Mouse (Mus musculus): ENCODE measurements around the gene Afm. TPM values are rescaled to one million over a fixed set of nuclear protein-coding genes. Genes with fewer than 3 reads are reported as not detected.

The Afm gene
- polyA plus RNA-seq, 1 experiment from 2014 or later = not detected

DNA sequence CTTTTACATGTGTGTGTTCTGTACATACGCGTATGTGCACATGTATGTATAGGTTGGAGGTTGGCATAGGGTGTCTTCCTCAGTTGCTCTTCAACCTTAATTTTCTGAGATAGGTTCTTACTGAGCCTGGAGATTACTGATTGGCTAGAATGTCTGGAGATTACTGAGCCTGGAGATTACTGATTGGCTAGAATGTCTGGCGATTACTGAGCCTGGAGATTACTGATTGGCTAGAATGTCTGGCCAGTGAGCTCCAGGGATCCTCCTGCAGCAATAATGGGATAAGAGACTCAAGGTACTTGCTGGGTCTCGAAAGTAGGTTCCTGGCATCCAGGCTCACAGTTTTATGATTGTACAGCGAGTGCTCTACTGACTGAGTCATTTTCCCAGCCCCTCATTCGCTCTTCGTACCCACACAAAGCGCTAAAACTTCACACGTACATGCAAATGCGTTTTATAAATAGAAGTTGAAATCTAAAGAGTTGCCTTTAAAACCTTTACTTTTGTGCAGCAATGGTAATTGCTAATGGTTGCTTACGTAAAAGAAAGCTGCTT lies 43.1 kb downstream of the Afm start:
- no peak overlapping the region for H3K4me3 ChIP-seq
- H3K9me3 ChIP-seq = no peaks in the 10 kb centered on the region
- 97% methylated on average over 11 of the region's 11 CpGs for WGBS
- H3K4me2 ChIP-seq = no peak overlapping the region
- no peaks in the 10 kb centered on the region for H3K4me1 ChIP-seq (replicated peaks)
- H3K27me3 ChIP-seq = no peaks in the 10 kb centered on the region
- no peak overlapping the region for H3K9ac ChIP-seq
- no peaks in the 10 kb centered on the region for H3K36me3 ChIP-seq
- no peak for ATAC-seq (ENCODE audit: low FRiP score, low read depth)
- H3K27ac ChIP-seq (replicated peaks) = no peak overlapping the region

DNA sequence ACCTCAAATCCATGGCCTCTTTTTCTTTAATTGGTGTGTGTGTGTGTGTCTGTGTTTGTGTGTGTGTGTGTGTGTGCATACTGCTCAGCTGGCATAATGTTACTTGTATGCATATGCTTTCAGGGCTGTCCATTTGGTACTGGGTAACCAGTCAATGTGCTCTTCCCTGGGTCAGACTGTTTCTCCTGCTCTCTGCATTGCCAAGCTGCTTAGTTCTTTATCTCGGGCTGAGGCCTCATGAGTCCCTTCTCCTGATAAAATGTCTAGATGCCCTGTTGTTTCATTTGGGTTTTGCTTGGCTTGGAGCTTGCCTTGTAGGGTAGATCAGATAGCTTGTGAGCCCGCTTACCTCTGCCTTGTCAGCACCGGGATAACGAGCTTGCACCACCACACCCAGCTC lies 44.1 kb downstream of the Afm start:
- H3K4me2 ChIP-seq = no peak overlapping the region
- ATAC-seq (ENCODE audit: low FRiP score, low read depth) = no peak
- no peaks in the 10 kb centered on the region for H3K4me1 ChIP-seq (replicated peaks)
- no peaks in the 10 kb centered on the region for H3K27me3 ChIP-seq
- H3K9me3 ChIP-seq = no peaks in the 10 kb centered on the region
- H3K36me3 ChIP-seq = no peaks in the 10 kb centered on the region
- 89% methylated on average over 4 of the region's 4 CpGs for WGBS
- no peak overlapping the region for H3K4me3 ChIP-seq
- no peak overlapping the region for H3K27ac ChIP-seq (replicated peaks)
- H3K9ac ChIP-seq = no peak overlapping the region

- H3K4me2 ChIP-seq = no peak overlapping the region
- no peak overlapping the region for H3K9ac ChIP-seq
- 90% methylated on average over 4 of the region's 4 CpGs for WGBS
- H3K27me3 ChIP-seq = no peaks in the 10 kb centered on the region
- no peaks in the 10 kb centered on the region for H3K9me3 ChIP-seq
- H3K36me3 ChIP-seq = no peaks in the 10 kb centered on the region
- no peak overlapping the region for H3K4me3 ChIP-seq
- H3K4me1 ChIP-seq (replicated peaks) = no peaks in the 10 kb centered on the region
- no peak for ATAC-seq (ENCODE audit: low FRiP score, low read depth)
- H3K27ac ChIP-seq (replicated peaks) = no peak overlapping the region
Observed at GRCm38 (mm10) chr5:90564161-90564560, 45.4 kb downstream of the Afm start.

DNA sequence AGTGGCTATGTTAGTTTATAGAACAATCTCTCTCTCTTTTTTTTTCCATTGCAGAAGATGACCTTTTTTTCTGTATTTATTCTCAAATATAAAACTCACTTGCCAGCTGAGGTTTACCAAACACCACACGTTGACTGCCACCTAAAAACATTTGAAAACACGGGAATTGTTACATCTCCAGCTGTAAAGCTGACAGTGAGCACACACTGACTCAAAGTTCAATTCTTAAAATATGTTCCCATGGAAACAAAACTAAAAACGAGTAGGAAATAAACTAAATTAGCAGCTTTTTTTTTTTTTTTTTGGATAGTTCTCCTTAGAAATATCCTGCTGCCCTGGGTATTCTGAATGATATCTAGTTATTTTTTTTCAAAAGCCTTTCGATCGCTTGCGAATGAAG lies 46.5 kb downstream of the Afm start:
- Histone ChIP-seq H3K27ac (replicated peaks) (no peak overlapping the region), H3K4me1 (replicated peaks) (no peaks in the 10 kb centered on the region), H3K4me3 (no peak overlapping the region), H3K4me2 (no peak overlapping the region), H3K9ac (no peak overlapping the region), H3K9me3 (no peaks in the 10 kb centered on the region), H3K36me3 (no peaks in the 10 kb centered on the region), H3K27me3 (no peaks in the 10 kb centered on the region)
- 89% methylated on average over 6 of the region's 6 CpGs for WGBS
- ATAC-seq (ENCODE audit: low FRiP score, low read depth) = no peak

DNA sequence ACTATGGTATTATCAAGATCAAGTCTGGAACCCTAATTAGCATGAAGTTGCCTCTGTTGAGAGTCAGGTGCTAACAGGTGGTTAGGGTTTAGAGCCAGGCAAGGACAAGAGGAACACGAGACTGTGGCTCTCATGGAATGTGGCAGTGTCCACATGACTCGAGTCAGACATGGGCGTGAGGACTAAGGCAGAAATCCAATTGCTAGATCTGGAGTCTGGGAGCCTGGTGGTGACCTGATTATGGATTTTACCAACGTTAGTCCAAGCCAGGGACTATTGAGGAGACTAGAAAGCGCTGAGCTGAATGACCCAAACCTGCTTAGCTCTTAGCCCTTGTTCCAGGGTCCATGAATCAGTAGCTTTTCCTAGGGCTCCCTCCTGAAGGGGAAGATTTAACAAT lies 49.1 kb downstream of the Afm start:
- Histone ChIP-seq H3K9me3 (no peaks in the 10 kb centered on the region), H3K9ac (no peak overlapping the region), H3K4me1 (replicated peaks) (no peaks in the 10 kb centered on the region; the same call in 1 of the 2 replicates), H3K27me3 (no peaks in the 10 kb centered on the region), H3K36me3 (no peaks in the 10 kb centered on the region), H3K4me2 (no peak overlapping the region), H3K27ac (replicated peaks) (no peak overlapping the region), H3K4me3 (no peak overlapping the region)
- 86% methylated on average over 5 of the region's 5 CpGs for WGBS
- no peak for ATAC-seq (ENCODE audit: low FRiP score, low read depth)

- H3K9me3 ChIP-seq = no peaks in the 10 kb centered on the region
- H3K27ac ChIP-seq (replicated peaks) = no peak overlapping the region
- no peak overlapping the region for H3K4me3 ChIP-seq
- no peaks in the 10 kb centered on the region; the same call in 1 of the 2 replicates for H3K4me1 ChIP-seq (replicated peaks)
- H3K4me2 ChIP-seq = no peak overlapping the region
- no peaks in the 10 kb centered on the region for H3K27me3 ChIP-seq
- H3K36me3 ChIP-seq = no peaks in the 10 kb centered on the region
- no peak overlapping the region for H3K9ac ChIP-seq
- no peak for ATAC-seq (ENCODE audit: low FRiP score, low read depth)
Observed at GRCm38 (mm10) chr5:90568338-90568737, 49.6 kb downstream of the Afm start.

DNA sequence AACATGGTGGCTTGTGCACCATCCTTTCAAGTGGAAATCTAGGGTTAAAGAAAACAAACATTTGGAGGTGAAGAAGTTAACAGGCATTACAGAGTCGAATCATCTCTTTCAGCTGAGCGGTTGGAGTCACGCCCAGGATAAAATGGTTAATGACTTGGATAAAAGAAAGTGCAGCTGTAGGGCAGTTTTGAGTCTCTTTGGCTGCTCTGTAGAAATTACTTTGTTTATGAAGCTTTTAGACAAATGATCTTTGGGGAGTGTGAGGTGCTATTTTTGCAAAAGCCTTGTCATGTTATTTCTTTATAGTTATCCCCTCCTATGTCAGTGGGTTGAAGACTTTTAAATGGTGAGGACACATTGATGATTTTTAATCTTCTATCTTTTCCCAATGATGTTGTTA lies 52.5 kb downstream of the Afm start:
- Histone ChIP-seq H3K4me2 (no peak overlapping the region), H3K9ac (no peak overlapping the region), H3K4me3 (no peak overlapping the region), H3K4me1 (replicated peaks) (no peaks in the 10 kb centered on the region; the same call in 1 of the 2 replicates), H3K27me3 (no peaks in the 10 kb centered on the region), H3K36me3 (no peaks in the 10 kb centered on the region), H3K9me3 (no peaks in the 10 kb centered on the region), H3K27ac (replicated peaks) (no peak overlapping the region)
- no peak for ATAC-seq (ENCODE audit: low FRiP score, low read depth)
- 20% methylated on average over 3 of the region's 3 CpGs for WGBS

- Histone ChIP-seq H3K36me3 (no peaks in the 10 kb centered on the region), H3K27ac (replicated peaks) (no peak overlapping the region), H3K4me1 (replicated peaks) (no peaks in the 10 kb centered on the region), H3K9me3 (no peaks in the 10 kb centered on the region), H3K27me3 (no peaks in the 10 kb centered on the region), H3K4me3 (no peak overlapping the region), H3K9ac (no peak overlapping the region), H3K4me2 (no peak overlapping the region)
- ATAC-seq (ENCODE audit: low FRiP score, low read depth) = no peak
- WGBS = 87% methylated on average over 9 of the region's 9 CpGs
Observed at GRCm38 (mm10) chr5:90577751-90578150, 59.0 kb downstream of the Afm start.

DNA sequence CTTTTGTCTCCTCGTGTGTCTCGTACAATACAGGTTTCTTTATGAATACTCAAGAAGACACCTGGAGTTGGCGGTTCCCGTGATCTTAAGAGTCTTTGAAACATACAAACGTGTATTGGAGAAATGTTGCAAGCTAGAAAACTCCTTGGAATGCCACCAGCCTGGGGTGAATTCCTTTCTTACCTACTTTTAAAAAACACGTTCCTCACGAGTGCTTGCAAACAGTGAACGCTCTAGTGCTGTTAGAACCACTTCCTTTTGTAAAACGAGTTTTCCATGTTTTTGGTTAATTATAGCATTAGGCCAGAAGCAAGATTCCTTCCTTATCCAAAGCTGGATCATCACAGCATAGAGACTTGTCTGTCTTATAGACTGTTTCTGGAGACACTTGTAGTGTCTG lies 60.8 kb downstream of the Afm start:
- Histone ChIP-seq H3K27me3 (no peaks in the 10 kb centered on the region), H3K36me3 (no peaks in the 10 kb centered on the region), H3K4me1 (replicated peaks) (no peaks in the 10 kb centered on the region), H3K9me3 (no peaks in the 10 kb centered on the region), H3K4me2 (no peak overlapping the region), H3K9ac (no peak overlapping the region), H3K4me3 (no peak overlapping the region), H3K27ac (replicated peaks) (no peak overlapping the region)
- no peak for ATAC-seq (ENCODE audit: low FRiP score, low read depth)
- 93% methylated on average over 9 of the region's 9 CpGs for WGBS

- 98% methylated on average over 6 of the region's 6 CpGs for WGBS
- Histone ChIP-seq H3K27me3 (no peaks in the 10 kb centered on the region), H3K36me3 (no peaks in the 10 kb centered on the region), H3K4me2 (no peak overlapping the region), H3K9me3 (no peaks in the 10 kb centered on the region), H3K4me1 (replicated peaks) (no peaks in the 10 kb centered on the region), H3K4me3 (no peak overlapping the region), H3K27ac (replicated peaks) (no peak overlapping the region), H3K9ac (no peak overlapping the region)
- ATAC-seq (ENCODE audit: low FRiP score, low read depth) = no peak
Observed at GRCm38 (mm10) chr5:90582179-90582578, 63.4 kb downstream of the Afm start.

GRCm38 (mm10) chr5:90584799-90585198 lies 66.1 kb downstream of the Afm start:
- H3K27me3 ChIP-seq = no peaks in the 10 kb centered on the region
- no peak overlapping the region for H3K9ac ChIP-seq
- H3K36me3 ChIP-seq = no peaks in the 10 kb centered on the region
- no peak for ATAC-seq (ENCODE audit: low FRiP score, low read depth)
- H3K4me3 ChIP-seq = no peak overlapping the region
- no peak overlapping the region for H3K27ac ChIP-seq (replicated peaks)
- no peak overlapping the region for H3K4me2 ChIP-seq
- H3K9me3 ChIP-seq = no peaks in the 10 kb centered on the region
- WGBS = 82% methylated on average over 7 of the region's 7 CpGs
- peaks cover 3% of the 10 kb centered on the region; the same call in 1 of the 2 replicates for H3K4me1 ChIP-seq (replicated peaks)

GRCm38 (mm10) chr5:90586511-90586910 lies 67.8 kb downstream of the Afm start:
- Histone ChIP-seq H3K27ac (replicated peaks) (no peak overlapping the region), H3K9me3 (no peaks in the 10 kb centered on the region), H3K4me1 (replicated peaks) (peaks cover 3% of the 10 kb centered on the region; the same call in 1 of the 2 replicates), H3K27me3 (no peaks in the 10 kb centered on the region), H3K36me3 (no peaks in the 10 kb centered on the region), H3K4me3 (no peak overlapping the region), H3K4me2 (no peak overlapping the region), H3K9ac (no peak overlapping the region)
- ATAC-seq (ENCODE audit: low FRiP score, low read depth) = no peak
- 77% methylated on average over 5 of the region's 5 CpGs for WGBS

- Histone ChIP-seq H3K4me1 (replicated peaks) (peaks cover 3% of the 10 kb centered on the region; the same call in 1 of the 2 replicates), H3K4me3 (no peak overlapping the region), H3K36me3 (no peaks in the 10 kb centered on the region), H3K27me3 (no peaks in the 10 kb centered on the region), H3K9me3 (no peaks in the 10 kb centered on the region), H3K4me2 (no peak overlapping the region), H3K27ac (replicated peaks) (no peak overlapping the region), H3K9ac (no peak overlapping the region)
- ATAC-seq (ENCODE audit: low FRiP score, low read depth) = no peak
- 90% methylated on average over 5 of the region's 5 CpGs for WGBS
Observed at GRCm38 (mm10) chr5:90588104-90588503, 69.4 kb downstream of the Afm start.
